Mouse (Mus musculus) hindbrain, embryonic 13.5 days (tissue): ENCODE results near the gene Espn. TPM values are rescaled to one million over a fixed set of nuclear protein-coding genes. Genes with fewer than 3 reads are reported as not detected.
A peak's percentile ranks its signal among the peaks of the same experiment; 100 is the strongest.

ENCODE experiments used
- ATAC-seq: fragments of 200-750 bp; cut with Nextera tagmentation; 2 replicates; pipeline ENCODE4 v1.8.0; 2017; ENCODE audit warnings: moderate TSS enrichment; ENCODE audit not compliant: low FRiP score
- H3K27ac ChIP-seq: fragments of 300-500 bp; sonication (generic); 2 replicates; pipeline ENCODE4 v1.5.1; 2015; ENCODE audit warnings: inconsistent platforms, mild to moderate bottlenecking, moderate library complexity
- H3K27me3 ChIP-seq: fragments of 300-500 bp; sonication (generic); 2 replicates; pipeline ENCODE4 v1.6.1; 2015; ENCODE audit warnings: mild to moderate bottlenecking, inconsistent platforms
- H3K36me3 ChIP-seq: fragments of 300-500 bp; sonication (generic); 2 replicates; pipeline ENCODE4 v1.6.1; 2015; ENCODE audit warnings: mild to moderate bottlenecking, inconsistent platforms
- H3K4me1 ChIP-seq: fragments of 300-500 bp; sonication (generic); replicated peaks from 2 replicates; pipeline ENCODE4 v1.6.1; 2015; ENCODE audit warnings: inconsistent platforms
- H3K4me2 ChIP-seq: fragments of 300-500 bp; sonication (generic); 2 replicates; pipeline ENCODE4 v1.6.1; 2015; ENCODE audit warnings: inconsistent platforms, mild to moderate bottlenecking, moderate library complexity
- H3K4me3 ChIP-seq: fragments of 300-500 bp; sonication (generic); 2 replicates; pipeline ENCODE4 v1.5.1; 2015; ENCODE audit warnings: mild to moderate bottlenecking, inconsistent platforms
- H3K9ac ChIP-seq: fragments of 300-500 bp; sonication (generic); 2 replicates; pipeline ENCODE4 v1.6.1; 2015; ENCODE audit warnings: mild to moderate bottlenecking, inconsistent platforms
- H3K9me3 ChIP-seq: fragments of 300-500 bp; sonication (generic); 2 replicates; pipeline ENCODE4 v1.6.1; 2016; ENCODE audit warnings: inconsistent platforms
- WGBS: fragments of 180-500 bp; shearing (Covaris S2); methylation state at CpG from one replicate; pipeline ENCODE4 v1.1.7; 2015; 5-methylcytosine and 5-hydroxymethylcytosine counted together
- polyA plus RNA-seq: library from polyadenylated mRNA; unstranded; fragments of >200 nt; fragmentation: Nextera tagmentation; extraction: Ambion mirVana; gene quantifications from 2 replicates; pipeline ENCODE4 v1.2.1, GENCODE M21; 2015

The Espn gene
- polyA plus RNA-seq, 1 experiment from 2014 or later: 0.22 TPM

GRCm38 (mm10) chr4:152112329-152112728 lies 39.8 kb downstream of the Espn start:
- Histone ChIP-seq H3K4me3 (no peak overlapping the region), H3K9ac (no peak overlapping the region), H3K36me3 (peaks cover 33% of the 10 kb centered on the region), H3K4me1 (peaks cover 37% of the 10 kb centered on the region), H3K4me2 (no peak overlapping the region), H3K27ac (no peak overlapping the region), H3K27me3 (peaks cover 53% of the 10 kb centered on the region), H3K9me3 (no peaks in the 10 kb centered on the region)
- no peak for ATAC-seq
- WGBS: 85% methylated on average over 9 of the region's 9 CpGs

GRCm38 (mm10) chr4:152110689-152111088 lies 41.5 kb downstream of the Espn start:
- Histone ChIP-seq H3K36me3 (peaks cover 41% of the 10 kb centered on the region), H3K4me2 (no peak overlapping the region), H3K9me3 (no peaks in the 10 kb centered on the region), H3K27ac (no peak overlapping the region), H3K9ac (no peak overlapping the region), H3K4me1 (peaks cover 28% of the 10 kb centered on the region), H3K4me3 (no peak overlapping the region), H3K27me3 (peaks cover 44% of the 10 kb centered on the region)
- WGBS: 90% methylated on average over 4 of the region's 4 CpGs
- no peak for ATAC-seq

- peaks cover 34% of the 10 kb centered on the region for H3K27me3 ChIP-seq
- H3K4me2 ChIP-seq: no peak overlapping the region
- H3K27ac ChIP-seq: no peak overlapping the region
- peaks cover 22% of the 10 kb centered on the region for H3K4me1 ChIP-seq
- no peak overlapping the region for H3K4me3 ChIP-seq
- ATAC-seq: no peak
- no peaks in the 10 kb centered on the region for H3K9me3 ChIP-seq
- H3K36me3 ChIP-seq: peaks cover 36% of the 10 kb centered on the region
- no peak overlapping the region for H3K9ac ChIP-seq
- WGBS: 92% methylated on average over 3 of the region's 3 CpGs
Observed at GRCm38 (mm10) chr4:152109509-152109908, 42.7 kb downstream of the Espn start.

GRCm38 (mm10) chr4:152108673-152109072 lies 43.5 kb downstream of the Espn start:
- Histone ChIP-seq H3K27me3 (peaks cover 28% of the 10 kb centered on the region), H3K27ac (peak overlapping the region; percentile 75), H3K4me1 (peaks cover 22% of the 10 kb centered on the region), H3K4me2 (peak overlapping the region; percentile 64), H3K36me3 (peaks cover 36% of the 10 kb centered on the region), H3K9me3 (no peaks in the 10 kb centered on the region), H3K9ac (peak overlapping the region; percentile 55), H3K4me3 (peak overlapping the region; percentile 36)
- no peak for ATAC-seq
- WGBS: 65% methylated on average over 5 of the region's 5 CpGs

GRCm38 (mm10) chr4:152107971-152108509 lies 44.1 kb downstream of the Espn start:
- ATAC-seq: peak; percentile 95
- peaks cover 36% of the 10 kb centered on the region for H3K36me3 ChIP-seq
- peak overlapping the region; percentile 60 for H3K9ac ChIP-seq
- peaks cover 22% of the 10 kb centered on the region for H3K4me1 ChIP-seq
- H3K27me3 ChIP-seq: peaks cover 23% of the 10 kb centered on the region
- H3K4me3 ChIP-seq: peak overlapping the region; percentile 36
- peak overlapping the region; percentile 75 for H3K27ac ChIP-seq
- no peaks in the 10 kb centered on the region for H3K9me3 ChIP-seq
- 5% methylated on average over 30 of the region's 30 CpGs for WGBS
- H3K4me2 ChIP-seq: peak overlapping the region; percentile 64

GRCm38 (mm10) chr4:152107493-152107892 lies 44.7 kb downstream of the Espn start:
- Histone ChIP-seq H3K27me3 (peaks cover 21% of the 10 kb centered on the region), H3K4me2 (peak overlapping the region; percentile 64), H3K4me3 (peak overlapping the region; percentile 36), H3K9me3 (no peaks in the 10 kb centered on the region), H3K36me3 (peaks cover 40% of the 10 kb centered on the region), H3K27ac (peak overlapping the region; percentile 75), H3K9ac (peak overlapping the region; percentile 60), H3K4me1 (peaks cover 22% of the 10 kb centered on the region)
- ATAC-seq: peak; percentile 47
- WGBS: 2% methylated on average over 24 of the region's 24 CpGs

GRCm38 (mm10) chr4:152106746-152107145 lies 45.4 kb downstream of the Espn start:
- Histone ChIP-seq H3K4me1 (peaks cover 22% of the 10 kb centered on the region), H3K27ac (no peak overlapping the region), H3K4me3 (no peak overlapping the region), H3K36me3 (peaks cover 34% of the 10 kb centered on the region), H3K9ac (no peak overlapping the region), H3K27me3 (peaks cover 15% of the 10 kb centered on the region), H3K4me2 (peak overlapping the region; percentile 64; the same call in 1 of the 2 replicates), H3K9me3 (no peaks in the 10 kb centered on the region)
- no peak for ATAC-seq
- WGBS: 58% methylated on average over 9 of the region's 9 CpGs

- no peak overlapping the region for H3K4me2 ChIP-seq
- peaks cover 27% of the 10 kb centered on the region for H3K36me3 ChIP-seq
- no peak overlapping the region for H3K4me3 ChIP-seq
- no peak for ATAC-seq
- no peak overlapping the region for H3K9ac ChIP-seq
- peaks cover 12% of the 10 kb centered on the region for H3K27me3 ChIP-seq
- WGBS: 33% methylated on average over 6 of the region's 7 CpGs
- H3K4me1 ChIP-seq: peaks cover 17% of the 10 kb centered on the region
- no peak overlapping the region for H3K27ac ChIP-seq
- no peaks in the 10 kb centered on the region for H3K9me3 ChIP-seq
Observed at GRCm38 (mm10) chr4:152103025-152103424, 49.1 kb downstream of the Espn start.

GRCm38 (mm10) chr4:152101921-152102320 lies 50.2 kb downstream of the Espn start:
- Histone ChIP-seq H3K27me3 (peaks cover 8% of the 10 kb centered on the region), H3K9me3 (no peaks in the 10 kb centered on the region), H3K4me2 (no peak overlapping the region), H3K4me1 (peaks cover 17% of the 10 kb centered on the region), H3K27ac (no peak overlapping the region), H3K4me3 (no peak overlapping the region), H3K9ac (no peak overlapping the region), H3K36me3 (peaks cover 27% of the 10 kb centered on the region)
- no peak for ATAC-seq
- WGBS: 97% methylated on average over 16 of the region's 16 CpGs

- no peak overlapping the region for H3K27ac ChIP-seq
- no peaks in the 10 kb centered on the region for H3K9me3 ChIP-seq
- peaks cover 25% of the 10 kb centered on the region for H3K4me1 ChIP-seq
- H3K9ac ChIP-seq: no peak overlapping the region
- no peak overlapping the region for H3K4me2 ChIP-seq
- 87% methylated on average over 7 of the region's 7 CpGs for WGBS
- H3K4me3 ChIP-seq: no peak overlapping the region
- ATAC-seq: no peak
- H3K27me3 ChIP-seq: peaks cover 7% of the 10 kb centered on the region; the same call in 1 of the 2 replicates
- peaks cover 22% of the 10 kb centered on the region for H3K36me3 ChIP-seq
Observed at GRCm38 (mm10) chr4:152101081-152101653, 51.0 kb downstream of the Espn start.

GRCm38 (mm10) chr4:152100541-152100940 lies 51.6 kb downstream of the Espn start:
- no peak overlapping the region for H3K9ac ChIP-seq
- peaks cover 26% of the 10 kb centered on the region for H3K4me1 ChIP-seq
- H3K36me3 ChIP-seq: peaks cover 19% of the 10 kb centered on the region
- 84% methylated on average over 11 of the region's 11 CpGs for WGBS
- no peak overlapping the region for H3K4me3 ChIP-seq
- no peak overlapping the region for H3K4me2 ChIP-seq
- no peak for ATAC-seq
- peaks cover 11% of the 10 kb centered on the region; the same call in 1 of the 2 replicates for H3K27me3 ChIP-seq
- H3K9me3 ChIP-seq: no peaks in the 10 kb centered on the region
- no peak overlapping the region for H3K27ac ChIP-seq

GRCm38 (mm10) chr4:152097911-152098799 lies 54.0 kb downstream of the Espn start:
- no peak for ATAC-seq
- no peak overlapping the region for H3K9ac ChIP-seq
- no peak overlapping the region for H3K4me3 ChIP-seq
- 0 out of 2 replicates have a peak, but pooled peaks cover 7% of the 10 kb centered on the region for H3K27me3 ChIP-seq
- H3K9me3 ChIP-seq: no peaks in the 10 kb centered on the region
- no peak overlapping the region for H3K4me2 ChIP-seq
- peaks cover 29% of the 10 kb centered on the region for H3K4me1 ChIP-seq
- 0 out of 2 replicates have a peak overlapping the region, but pooled peaks have one; percentile 12 for H3K27ac ChIP-seq
- WGBS: 23% methylated on average over 11 of the region's 11 CpGs
- H3K36me3 ChIP-seq: peaks cover 5% of the 10 kb centered on the region; the same call in 1 of the 2 replicates
